Mouse (Mus musculus) liver, postnatal 0 days (tissue): ENCODE measurements around the gene Fads3.

Source experiments
- CTCF ChIP-seq: sonication (generic); IDR thresholded peaks from 2 replicates; pipeline ENCODE4 v1.5.1; 2016; ENCODE audit warnings: antibody characterized with exemption, low read depth
- EP300 ChIP-seq: IDR thresholded peaks from 2 replicates; pipeline ENCODE4 v1.6.1; 2016; ENCODE audit warnings: antibody characterized with exemption, low read depth, mild to moderate bottlenecking

- TF ChIP-seq CTCF (no peak), EP300 (peak; percentile 54)
These were observed 63.7 kb downstream of the Fads3 start for GRCm38 (mm10) chr19:10105034-10105493.
